Mouse (Mus musculus): Measurements from ENCODE around the gene Efhd2.

The Efhd2 gene

GRCm38 (mm10) chr4:141879875-141880274 lies 5.2 kb upstream of the Efhd2 start:
- DNase-seq (ENCODE audit: low spot score in 2 of 2): no peak

- no peak for DNase-seq (ENCODE audit: low spot score in 2 of 2)
Observed at GRCm38 (mm10) chr4:141879074-141879473, 4.4 kb upstream of the Efhd2 start.

- DNase-seq (ENCODE audit: low spot score in 2 of 2): no peak
Observed at GRCm38 (mm10) chr4:141878621-141879020, 3.9 kb upstream of the Efhd2 start.

- no peak for DNase-seq (ENCODE audit: low spot score in 2 of 2)
Observed at GRCm38 (mm10) chr4:141875481-141876108, 875 bp upstream of the Efhd2 start.

- no peak for DNase-seq (ENCODE audit: low spot score in 2 of 2)
Observed at GRCm38 (mm10) chr4:141874111-141874600, 564 bp downstream of the Efhd2 start.

GRCm38 (mm10) chr4:141872977-141873376 lies 1.7 kb downstream of the Efhd2 start:
- DNase-seq (ENCODE audit: low spot score in 2 of 2): no peak

- DNase-seq (ENCODE audit: low spot score in 2 of 2): no peak
Observed at GRCm38 (mm10) chr4:141871909-141872308, 2.8 kb downstream of the Efhd2 start.

- no peak for DNase-seq (ENCODE audit: low spot score in 2 of 2)
Observed at GRCm38 (mm10) chr4:141871333-141871725, 3.4 kb downstream of the Efhd2 start.

- DNase-seq (ENCODE audit: low spot score in 2 of 2): no peak
Observed at GRCm38 (mm10) chr4:141870666-141871332, 3.9 kb downstream of the Efhd2 start.

- DNase-seq (ENCODE audit: low spot score in 2 of 2): no peak
Observed at GRCm38 (mm10) chr4:141869436-141870215, 5.1 kb downstream of the Efhd2 start.

GRCm38 (mm10) chr4:141868051-141868450 lies 6.7 kb downstream of the Efhd2 start:
- DNase-seq (ENCODE audit: low spot score in 2 of 2): no peak

- DNase-seq (ENCODE audit: low spot score in 2 of 2): peak in 1 of 2 experiments; percentile 47
Observed at GRCm38 (mm10) chr4:141867498-141867897, 7.2 kb downstream of the Efhd2 start.

GRCm38 (mm10) chr4:141866933-141867490 lies 7.7 kb downstream of the Efhd2 start:
- no peak for DNase-seq (ENCODE audit: low spot score in 2 of 2)

GRCm38 (mm10) chr4:141865600-141865999 lies 9.1 kb downstream of the Efhd2 start:
- no peak for DNase-seq (ENCODE audit: low spot score in 2 of 2)

- no peak for DNase-seq (ENCODE audit: low spot score in 2 of 2)
Observed at GRCm38 (mm10) chr4:141865006-141865405, 9.7 kb downstream of the Efhd2 start.

- no peak for DNase-seq (ENCODE audit: low spot score in 2 of 2)
Observed at GRCm38 (mm10) chr4:141864506-141864905, 10.2 kb downstream of the Efhd2 start.

- DNase-seq (ENCODE audit: low spot score in 2 of 2): no peak
Observed at GRCm38 (mm10) chr4:141863726-141864280, 10.9 kb downstream of the Efhd2 start.

GRCm38 (mm10) chr4:141862867-141863266 lies 11.9 kb downstream of the Efhd2 start:
- no peak for DNase-seq (ENCODE audit: low spot score in 2 of 2)

GRCm38 (mm10) chr4:141861591-141862295 lies 13.0 kb downstream of the Efhd2 start:
- no peak for DNase-seq (ENCODE audit: low spot score in 2 of 2)

GRCm38 (mm10) chr4:141860246-141860841 lies 14.4 kb downstream of the Efhd2 start:
- no peak for DNase-seq (ENCODE audit: low spot score in 2 of 2)

GRCm38 (mm10) chr4:141859351-141859750 lies 15.4 kb downstream of the Efhd2 start:
- DNase-seq (ENCODE audit: low spot score in 2 of 2): no peak

All from urinary bladder, postnatal 36 days (tissue).